Mouse (Mus musculus) activated CD4-positive, CD25-positive, alpha-beta regulatory T cell (primary cell): ENCODE data around the gene Ccdc22. TPM values are rescaled to one million over a fixed set of nuclear protein-coding genes. Genes with fewer than 3 reads are reported as not detected.

Experiments used
- polyA plus RNA-seq, 2 experiments: library from polyadenylated mRNA; unstranded; fragments of 100-300 nt; shearing (Covaris generic); gene quantifications; one replicate each; pipeline ENCODE4 v1.2.1; 2017

Gene Ccdc22
- 10 to 100 TPM; 14.3 to 20.4 TPM for polyA plus RNA-seq

DNA sequence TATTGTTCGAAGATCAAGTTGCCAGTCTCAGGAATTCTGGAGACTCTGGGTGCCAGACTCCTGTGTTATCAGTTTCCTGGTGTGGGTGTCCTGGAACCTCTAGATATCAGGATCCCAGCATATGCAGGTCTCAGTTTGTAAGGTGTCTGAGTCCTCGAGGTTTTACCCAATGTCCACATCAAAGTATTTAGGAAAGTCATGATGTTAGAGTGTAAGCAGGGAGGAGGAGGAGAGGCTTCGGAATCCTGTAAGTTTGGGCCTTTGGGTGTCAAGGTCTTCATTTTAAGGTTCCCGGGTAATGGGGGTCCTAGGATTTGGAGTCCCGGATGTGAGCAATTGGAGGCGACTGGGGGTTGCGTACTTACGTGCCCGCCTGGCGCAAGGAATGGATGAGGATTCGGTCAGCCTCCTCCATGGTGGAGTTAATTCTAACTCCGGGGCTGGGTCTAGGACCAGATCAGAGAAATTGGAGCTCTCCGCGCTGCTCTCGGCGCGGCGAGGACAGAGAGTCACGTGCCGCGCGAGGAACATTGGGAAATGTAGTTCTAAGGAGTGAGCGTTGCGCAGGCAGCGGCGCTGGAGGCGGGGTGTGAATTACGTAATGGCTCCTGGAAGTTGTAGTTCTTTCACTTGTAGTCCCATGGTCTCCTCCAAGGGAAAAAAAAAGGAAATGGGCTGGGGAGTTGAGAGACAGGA lies at the start of gene Ccdc22:
Ccdc22 (minus strand) TSS at position 639 of the 696 bp plus-strand sequence.

GRCm38 (mm10) chrX:7638401-7639091 lies 33.2 kb upstream of the Ccdc22 start, which contains the start of gene Syp:
TSS of gene Syp (plus strand) at chrX:7638471.

GRCm38 (mm10) chrX:7606783-7607182 lies 1.5 kb upstream of the Ccdc22 start, which contains the start of gene Cacna1f:
TSS of gene Cacna1f (plus strand) at chrX:7607083.

GRCm38 (mm10) chrX:7574087-7574884 lies 31.0 kb downstream of the Ccdc22 start, which contains the start of gene Ppp1r3f:
TSS of gene Ppp1r3f (minus strand) at chrX:7574283.

DNA sequence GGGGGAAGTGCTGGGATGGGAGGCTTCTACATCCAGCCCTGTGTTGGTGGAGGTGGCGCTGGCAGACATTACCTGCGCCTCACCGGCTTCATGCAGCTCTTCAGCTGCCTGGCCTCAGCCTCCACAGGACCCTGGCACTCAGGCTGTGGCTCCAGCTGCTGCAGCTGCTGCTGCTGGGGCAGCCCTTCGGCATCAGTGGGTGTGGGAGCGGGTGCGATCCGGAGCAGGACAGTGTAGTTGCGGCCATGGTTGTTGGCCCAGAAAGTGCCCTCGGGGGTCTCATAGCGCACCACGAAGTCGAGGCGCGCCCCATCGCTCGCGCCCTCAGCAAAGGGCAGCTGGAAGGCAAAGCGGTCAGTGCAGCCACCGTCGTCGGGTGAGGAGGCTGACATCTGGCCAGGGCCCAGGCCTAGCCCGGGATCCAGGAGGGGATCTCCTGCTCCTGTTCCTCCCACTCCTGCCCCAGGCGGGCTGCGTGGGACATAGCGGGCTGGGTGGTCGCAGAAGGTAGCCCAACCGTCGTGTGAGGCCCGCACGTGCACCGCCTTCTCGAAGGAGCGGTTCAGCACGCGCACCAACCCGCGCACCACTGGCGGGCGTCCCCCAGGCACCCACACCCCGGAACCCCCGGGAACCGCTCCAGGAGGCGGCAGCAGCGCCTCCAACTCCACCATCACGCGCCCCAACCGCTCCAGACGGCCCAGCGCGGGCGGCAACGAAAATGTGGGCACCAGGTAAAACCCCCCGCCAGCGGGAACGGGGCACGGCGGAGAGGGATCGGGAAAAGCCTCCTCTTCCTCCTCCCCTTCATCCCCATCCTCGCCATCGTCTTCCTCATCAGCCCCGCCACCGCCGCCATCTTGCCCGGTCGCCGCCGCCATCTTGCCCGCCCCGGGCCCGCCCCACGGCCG lies 31.9 kb downstream of the Ccdc22 start, which contains the start of gene Foxp3:
Foxp3 (plus strand) TSS at position 469 of the 911 bp plus-strand sequence.

Other genes with a start within 250 kb of the Ccdc22 start
- 1 to 10 TPM in 1 of 2 experiments, under 1 TPM in 1; 0.30 to 1.0 TPM for gene Usp27x, start 229.7 kb downstream of the Ccdc22 start, polyA plus RNA-seq
- gene Foxp3, start 31.9 kb downstream of the Ccdc22 start, polyA plus RNA-seq = 100 to 1,000 TPM; 131 to 160 TPM
- gene Ppp1r3f, start 31.2 kb downstream of the Ccdc22 start, polyA plus RNA-seq = 10 to 100 TPM; 13.0 to 20.2 TPM
- not detected for gene Cacna1f, start 1.6 kb upstream of the Ccdc22 start, polyA plus RNA-seq
- 10 to 100 TPM in 1 of 2 experiments, 1 to 10 TPM in 1; 9.8 to 11.2 TPM for gene Syp, start 33.0 kb upstream of the Ccdc22 start, polyA plus RNA-seq
- gene Prickle3, start 51.7 kb upstream of the Ccdc22 start, polyA plus RNA-seq = 10 to 100 TPM; 20.7 to 26.7 TPM
- gene Plp2, start 65.9 kb upstream of the Ccdc22 start, polyA plus RNA-seq = 100 to 1,000 TPM; 131 to 140 TPM
- gene Magix, start 75.7 kb upstream of the Ccdc22 start, polyA plus RNA-seq = under 1 TPM; 0.07 to 0.15 TPM
- 10 to 100 TPM; 53.2 to 55.6 TPM for gene Gpkow, start 91.6 kb upstream of the Ccdc22 start, polyA plus RNA-seq
- gene Wdr45, start 108.8 kb upstream of the Ccdc22 start, polyA plus RNA-seq = 10 to 100 TPM; 79.2 to 82.1 TPM
- gene Gm45208, start 116.7 kb upstream of the Ccdc22 start, polyA plus RNA-seq = not detected
- gene Praf2, start 122.9 kb upstream of the Ccdc22 start, polyA plus RNA-seq = 10 to 100 TPM; 23.5 to 24.1 TPM
- gene Ccdc120, start 145.4 kb upstream of the Ccdc22 start, polyA plus RNA-seq = not detected
- gene Tfe3, start 157.0 kb upstream of the Ccdc22 start, polyA plus RNA-seq = 10 to 100 TPM; 25.7 to 39.5 TPM
- gene Gripap1, start 184.2 kb upstream of the Ccdc22 start, polyA plus RNA-seq = 10 to 100 TPM; 74.5 to 78.6 TPM
- gene Kcnd1, start 216.8 kb upstream of the Ccdc22 start, polyA plus RNA-seq = under 1 TPM; 0.21 to 0.61 TPM
- gene Otud5, start 235.8 kb upstream of the Ccdc22 start, polyA plus RNA-seq = 100 to 1,000 TPM; 135 to 174 TPM